Mouse (Mus musculus) limb, embryonic 13.5 days (tissue): ENCODE measurements around the gene Klc2. TPM values are rescaled to one million over a fixed set of nuclear protein-coding genes. Genes with fewer than 3 reads are reported as not detected.
"Not testable (repeated sequence)": the region's sequence is repeated elsewhere in the genome, so short reads cannot be mapped to it uniquely, and the experiment has no call there.

Experiments
- ATAC-seq: fragments of 200-750 bp; cut with Nextera tagmentation; 2 replicates; pipeline ENCODE4 v1.8.0; 2017; ENCODE audit warnings: low read depth, moderate number of reproducible peaks, moderate TSS enrichment; ENCODE audit not compliant: low FRiP score
- H3K27ac ChIP-seq: fragments of 300-500 bp; sonication (generic); 2 replicates; pipeline ENCODE4 v1.5.1; 2015; ENCODE audit warnings: inconsistent platforms, mild to moderate bottlenecking, moderate library complexity
- H3K27me3 ChIP-seq: fragments of 300-500 bp; sonication (generic); 2 replicates; pipeline ENCODE4 v1.6.1; 2015; ENCODE audit warnings: mild to moderate bottlenecking, inconsistent platforms
- H3K36me3 ChIP-seq: fragments of 300-500 bp; sonication (generic); 2 replicates; pipeline ENCODE4 v1.6.1; 2015; ENCODE audit warnings: inconsistent platforms, mild to moderate bottlenecking, moderate library complexity
- H3K4me1 ChIP-seq: fragments of 300-500 bp; sonication (generic); 2 replicates; pipeline ENCODE4 v1.6.1; 2015; ENCODE audit warnings: inconsistent platforms
- H3K4me2 ChIP-seq: fragments of 300-500 bp; sonication (generic); replicated peaks from 2 replicates; pipeline ENCODE4 v1.6.1; 2015; ENCODE audit warnings: inconsistent platforms, mild to moderate bottlenecking, moderate library complexity
- H3K4me3 ChIP-seq: fragments of 300-500 bp; sonication (generic); 2 replicates; pipeline ENCODE4 v1.5.1; 2015; ENCODE audit warnings: moderate library complexity, mild to moderate bottlenecking, inconsistent platforms
- H3K9ac ChIP-seq: fragments of 300-500 bp; sonication (generic); 2 replicates; pipeline ENCODE4 v1.6.1; 2015; ENCODE audit warnings: mild to moderate bottlenecking, inconsistent platforms
- H3K9me3 ChIP-seq: fragments of 300-500 bp; sonication (generic); 2 replicates; pipeline ENCODE4 v1.6.1; 2016; ENCODE audit warnings: inconsistent platforms
- WGBS: fragments of 180-500 bp; shearing (Covaris S2); methylation state at CpG from one replicate; pipeline ENCODE4 v1.1.7; 2015; 5-methylcytosine and 5-hydroxymethylcytosine counted together
- polyA plus RNA-seq: library from polyadenylated mRNA; unstranded; fragments of >200 nt; fragmentation: Nextera tagmentation; extraction: Ambion mirVana; gene quantifications from 2 replicates; pipeline ENCODE4 v1.2.1, GENCODE M21; 2015

The Klc2 gene
- 23.6 and 29.0 TPM in 2 replicates for polyA plus RNA-seq

- H3K4me3 ChIP-seq: peak within 1 kb of the TSS; percentile 65
- ATAC-seq: no peak
- peak within 1 kb of the TSS; percentile 86 for H3K4me2 ChIP-seq
- H3K27me3 ChIP-seq: no peaks in the 10 kb centered on the region
- peak within 1 kb of the TSS; percentile 83 for H3K9ac ChIP-seq
- H3K27ac ChIP-seq: peak within 1 kb of the TSS; percentile 90
- under 1% methylated on average over 18 of the region's 18 CpGs for WGBS
- H3K36me3 ChIP-seq: peaks cover 21% of the 10 kb centered on the region
- H3K4me1 ChIP-seq: peaks cover 19% of the 10 kb centered on the region
- no peaks in the 10 kb centered on the region for H3K9me3 ChIP-seq
Observed at GRCm38 (mm10) chr19:5118384-5118698, at the start of gene Klc2. TSS of gene Klc2 (minus strand) at chr19:5118560.

GRCm38 (mm10) chr19:5167477-5167876 is 49.1 kb upstream of the Klc2 start:
- 81% methylated on average over 4 of the region's 4 CpGs for WGBS
- H3K4me3 ChIP-seq: no peak overlapping the region
- no peak for ATAC-seq

GRCm38 (mm10) chr19:5164380-5164779 is 46.0 kb upstream of the Klc2 start:
- WGBS: 65% methylated on average over 2 of the region's 2 CpGs
- no peak for ATAC-seq
- H3K4me1 ChIP-seq: no peaks in the 10 kb centered on the region
- H3K36me3 ChIP-seq: peaks cover 33% of the 10 kb centered on the region
- no peak overlapping the region for H3K4me3 ChIP-seq
- no peak overlapping the region for H3K9ac ChIP-seq
- no peaks in the 10 kb centered on the region for H3K27me3 ChIP-seq
- H3K4me2 ChIP-seq: no peak overlapping the region
- H3K9me3 ChIP-seq: no peaks in the 10 kb centered on the region
- H3K27ac ChIP-seq: no peak overlapping the region

More at GRCm38 (mm10) chr19:5167477-5167876, 49.1 kb upstream of the Klc2 start:
- Histone ChIP-seq H3K4me1 (no peaks in the 10 kb centered on the region), H3K9me3 (no peaks in the 10 kb centered on the region), H3K27me3 (no peaks in the 10 kb centered on the region), H3K9ac (no peak overlapping the region), H3K4me2 (no peak overlapping the region), H3K36me3 (peaks cover 22% of the 10 kb centered on the region), H3K27ac (no peak overlapping the region)

GRCm38 (mm10) chr19:5161913-5162312 is 43.6 kb upstream of the Klc2 start:
- no peak overlapping the region for H3K4me2 ChIP-seq
- H3K4me1 ChIP-seq: no peaks in the 10 kb centered on the region
- H3K9ac ChIP-seq: no peak overlapping the region
- H3K27me3 ChIP-seq: no peaks in the 10 kb centered on the region
- no peak for ATAC-seq
- no peak overlapping the region for H3K27ac ChIP-seq
- H3K9me3 ChIP-seq: no peaks in the 10 kb centered on the region
- 89% methylated on average over 3 of the region's 3 CpGs for WGBS
- H3K4me3 ChIP-seq: no peak overlapping the region
- H3K36me3 ChIP-seq: peaks cover 37% of the 10 kb centered on the region

- Histone ChIP-seq H3K4me1 (no peaks in the 10 kb centered on the region), H3K4me2 (no peak overlapping the region), H3K36me3 (peaks cover 63% of the 10 kb centered on the region), H3K27me3 (no peaks in the 10 kb centered on the region), H3K9ac (no peak overlapping the region), H3K9me3 (no peaks in the 10 kb centered on the region), H3K4me3 (no peak overlapping the region), H3K27ac (no peak overlapping the region)
- ATAC-seq: no peak
- WGBS: 90% methylated on average over 6 of the region's 6 CpGs
Observed at GRCm38 (mm10) chr19:5152261-5152660, 33.9 kb upstream of the Klc2 start.

- peaks cover 66% of the 10 kb centered on the region for H3K36me3 ChIP-seq
- 88% methylated on average over 5 of the region's 5 CpGs for WGBS
- no peak for ATAC-seq
Observed at GRCm38 (mm10) chr19:5151741-5152140, 33.4 kb upstream of the Klc2 start.

GRCm38 (mm10) chr19:5151331-5151730 is 33.0 kb upstream of the Klc2 start:
- Histone ChIP-seq H3K4me3 (no peak overlapping the region), H3K9ac (no peak overlapping the region), H3K27ac (no peak overlapping the region), H3K9me3 (no peaks in the 10 kb centered on the region), H3K27me3 (no peaks in the 10 kb centered on the region), H3K36me3 (peaks cover 67% of the 10 kb centered on the region), H3K4me1 (no peaks in the 10 kb centered on the region), H3K4me2 (no peak overlapping the region)
- 44% methylated on average over 3 of the region's 3 CpGs for WGBS
- ATAC-seq: no peak

More at GRCm38 (mm10) chr19:5151741-5152140, 33.4 kb upstream of the Klc2 start:
- no peaks in the 10 kb centered on the region for H3K9me3 ChIP-seq
- H3K4me2 ChIP-seq: no peak overlapping the region
- no peaks in the 10 kb centered on the region for H3K4me1 ChIP-seq
- H3K27me3 ChIP-seq: no peaks in the 10 kb centered on the region
- H3K27ac ChIP-seq: no peak overlapping the region
- H3K4me3 ChIP-seq: no peak overlapping the region
- no peak overlapping the region for H3K9ac ChIP-seq

GRCm38 (mm10) chr19:5150358-5150757 is 32.0 kb upstream of the Klc2 start:
- Histone ChIP-seq H3K4me3 (no peak overlapping the region), H3K27ac (no peak overlapping the region), H3K9ac (no peak overlapping the region), H3K4me2 (no peak overlapping the region), H3K4me1 (no peaks in the 10 kb centered on the region), H3K9me3 (no peaks in the 10 kb centered on the region), H3K36me3 (peaks cover 66% of the 10 kb centered on the region), H3K27me3 (no peaks in the 10 kb centered on the region)
- WGBS: 96% methylated on average over 6 of the region's 6 CpGs
- ATAC-seq: no peak

GRCm38 (mm10) chr19:5149041-5149440 is 30.7 kb upstream of the Klc2 start:
- not testable (repeated sequence) for H3K9me3 ChIP-seq, H3K9ac ChIP-seq, H3K27me3 ChIP-seq, ATAC-seq, H3K4me1 ChIP-seq, H3K27ac ChIP-seq, H3K4me2 ChIP-seq, H3K4me3 ChIP-seq
- H3K36me3 ChIP-seq: peaks cover 69% of the 10 kb centered on the region
- 85% methylated on average over 3 of the region's 6 CpGs for WGBS

- no peak overlapping the region for H3K9ac ChIP-seq
- H3K4me2 ChIP-seq: no peak overlapping the region
- no peak for ATAC-seq
- no peak overlapping the region for H3K27ac ChIP-seq
- peaks cover 85% of the 10 kb centered on the region for H3K36me3 ChIP-seq
- H3K4me1 ChIP-seq: no peaks in the 10 kb centered on the region
- no peak overlapping the region for H3K4me3 ChIP-seq
- H3K27me3 ChIP-seq: no peaks in the 10 kb centered on the region
- H3K9me3 ChIP-seq: no peaks in the 10 kb centered on the region
- WGBS: 3% methylated on average over 2 of the region's 2 CpGs
Observed at GRCm38 (mm10) chr19:5139640-5140039, 21.3 kb upstream of the Klc2 start.

- H3K27me3 ChIP-seq: no peaks in the 10 kb centered on the region
- no peak overlapping the region for H3K27ac ChIP-seq
- 80% methylated on average over 4 of the region's 4 CpGs for WGBS
- no peaks in the 10 kb centered on the region for H3K9me3 ChIP-seq
- no peaks in the 10 kb centered on the region for H3K4me1 ChIP-seq
- no peak overlapping the region for H3K4me2 ChIP-seq
- peaks cover 32% of the 10 kb centered on the region for H3K36me3 ChIP-seq
- H3K4me3 ChIP-seq: no peak overlapping the region
- ATAC-seq: no peak
- H3K9ac ChIP-seq: no peak overlapping the region
Observed at GRCm38 (mm10) chr19:5131237-5131636, 12.9 kb upstream of the Klc2 start.

GRCm38 (mm10) chr19:5129770-5130169 is 11.4 kb upstream of the Klc2 start:
- H3K27me3 ChIP-seq: no peaks in the 10 kb centered on the region
- H3K36me3 ChIP-seq: peaks cover 18% of the 10 kb centered on the region
- 37% methylated on average over 1 of the region's 1 CpGs for WGBS
- no peaks in the 10 kb centered on the region for H3K9me3 ChIP-seq
- H3K27ac ChIP-seq: no peak overlapping the region
- H3K9ac ChIP-seq: no peak overlapping the region
- H3K4me2 ChIP-seq: no peak overlapping the region
- no peak overlapping the region for H3K4me3 ChIP-seq
- no peaks in the 10 kb centered on the region for H3K4me1 ChIP-seq
- no peak for ATAC-seq

- H3K4me1 ChIP-seq: peaks cover under 1% of the 10 kb centered on the region; the same call in 1 of the 2 replicates
- ATAC-seq: no peak
- no peak overlapping the region for H3K4me3 ChIP-seq
- no peak overlapping the region for H3K4me2 ChIP-seq
- H3K9ac ChIP-seq: no peak overlapping the region
- H3K9me3 ChIP-seq: no peaks in the 10 kb centered on the region
- WGBS: 67% methylated on average over 7 of the region's 7 CpGs
- no peak overlapping the region for H3K27ac ChIP-seq
- no peaks in the 10 kb centered on the region for H3K27me3 ChIP-seq
- no peaks in the 10 kb centered on the region for H3K36me3 ChIP-seq
Observed at GRCm38 (mm10) chr19:5124055-5124614, 5.8 kb upstream of the Klc2 start.
